Mouse (Mus musculus) ES-Bruce4 (cell line): ENCODE measurements around the gene D430042O09Rik. TPM values are rescaled to one million over a fixed set of nuclear protein-coding genes. Genes with fewer than 3 reads are reported as not detected.

Experiments
- H3K27ac ChIP-seq: 2 replicates; pipeline ENCODE4 v1.5.1; 2012; ENCODE audit warnings: low read length, inconsistent platforms; ENCODE audit not compliant: insufficient read depth
- H3K27me3 ChIP-seq: 2 replicates; pipeline ENCODE4 v1.6.1; 2012; ENCODE audit warnings: mild to moderate bottlenecking, low read length, inconsistent platforms; ENCODE audit not compliant: control insufficient read depth, poor library complexity, insufficient read depth, severe bottlenecking
- H3K36me3 ChIP-seq: 2 replicates; pipeline ENCODE4 v1.6.1; 2012; ENCODE audit warnings: inconsistent platforms, mild to moderate bottlenecking, low read length, moderate library complexity; ENCODE audit not compliant: control insufficient read depth, poor library complexity, insufficient read depth, severe bottlenecking
- H3K4me1 ChIP-seq: one replicate; pipeline ENCODE4 v1.8.1; 2011; ENCODE audit warnings: low read length; ENCODE audit not compliant: control insufficient read depth, insufficient read depth
- H3K4me3 ChIP-seq: 2 replicates; pipeline ENCODE4 v1.5.1; 2011; ENCODE audit warnings: low read depth, mild to moderate bottlenecking, low read length
- H3K9ac ChIP-seq: 2 replicates; pipeline ENCODE4 v1.6.1; 2012; ENCODE audit warnings: low read depth, mild to moderate bottlenecking, inconsistent platforms; ENCODE audit not compliant: poor library complexity, severe bottlenecking
- H3K9me3 ChIP-seq: replicated peaks from 2 replicates; pipeline ENCODE4 v1.6.1; 2012; ENCODE audit warnings: mild to moderate bottlenecking, low read length, inconsistent platforms; ENCODE audit not compliant: control insufficient read depth, poor library complexity, insufficient read depth, severe bottlenecking
- CTCF ChIP-seq: IDR thresholded peaks from one replicate; pipeline ENCODE4 v1.8.1; 2011; ENCODE audit warnings: low read depth, low read length
- EP300 ChIP-seq: IDR thresholded peaks from 2 replicates; pipeline ENCODE4 v1.6.1; 2011; ENCODE audit warnings: low read depth, low read length; ENCODE audit not compliant: insufficient read depth
- POLR2A ChIP-seq: IDR thresholded peaks from one replicate; pipeline ENCODE4 v1.8.1; 2011; ENCODE audit warnings: low read length; ENCODE audit not compliant: insufficient read depth
- polyA plus RNA-seq: library from polyadenylated mRNA; stranded (reverse); fragments of >200 nt; gene quantifications from 2 replicates; pipeline ENCODE4 v1.2.4, GENCODE M21; 2011; ENCODE audit warnings: low read depth; ENCODE audit not compliant: missing spikeins, insufficient read depth, insufficient read length

D430042O09Rik gene
- polyA plus RNA-seq, 1 experiment, result 17.6 TPM

DNA sequence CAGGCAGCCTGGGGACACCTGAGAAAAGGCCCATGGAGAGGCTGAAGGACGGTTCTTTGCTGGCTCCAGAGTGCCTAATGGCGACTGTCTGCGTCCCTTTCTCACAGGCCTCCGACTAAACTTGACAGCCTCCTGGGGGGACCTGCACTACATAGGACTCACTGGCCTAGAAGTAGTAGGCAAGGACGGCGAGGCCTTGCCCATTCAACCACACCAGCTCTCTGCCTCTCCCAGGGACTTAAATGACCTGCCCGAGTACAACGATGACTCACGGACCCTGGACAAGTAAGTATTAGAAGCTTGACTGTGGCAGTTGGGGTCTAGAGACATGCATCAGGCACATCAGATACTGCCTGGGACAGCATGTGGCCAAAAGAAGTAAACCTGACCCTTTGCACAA, 152.7 kb downstream of the D430042O09Rik start:
- Histone ChIP-seq H3K36me3 (no peaks in the 10 kb centered on the region), H3K4me3 (no peak overlapping the region), H3K27me3 (no peaks in the 10 kb centered on the region), H3K27ac (no peak overlapping the region), H3K9me3 (no peaks in the 10 kb centered on the region), H3K9ac (no peak overlapping the region), H3K4me1 (no peaks in the 10 kb centered on the region)
- TF ChIP-seq POLR2A (no peak), CTCF (no peak), EP300 (no peak)

GRCm38 (mm10) chr7:125864026-125864425, 156.3 kb downstream of the D430042O09Rik start:
- Histone ChIP-seq H3K4me3 (no peak overlapping the region), H3K27ac (no peak overlapping the region), H3K27me3 (no peaks in the 10 kb centered on the region), H3K9ac (no peak overlapping the region), H3K36me3 (no peaks in the 10 kb centered on the region), H3K4me1 (no peaks in the 10 kb centered on the region), H3K9me3 (no peaks in the 10 kb centered on the region)
- no peak for TF ChIP-seq EP300
- TF ChIP-seq POLR2A, result no peak
- TF ChIP-seq CTCF, result no peak

DNA sequence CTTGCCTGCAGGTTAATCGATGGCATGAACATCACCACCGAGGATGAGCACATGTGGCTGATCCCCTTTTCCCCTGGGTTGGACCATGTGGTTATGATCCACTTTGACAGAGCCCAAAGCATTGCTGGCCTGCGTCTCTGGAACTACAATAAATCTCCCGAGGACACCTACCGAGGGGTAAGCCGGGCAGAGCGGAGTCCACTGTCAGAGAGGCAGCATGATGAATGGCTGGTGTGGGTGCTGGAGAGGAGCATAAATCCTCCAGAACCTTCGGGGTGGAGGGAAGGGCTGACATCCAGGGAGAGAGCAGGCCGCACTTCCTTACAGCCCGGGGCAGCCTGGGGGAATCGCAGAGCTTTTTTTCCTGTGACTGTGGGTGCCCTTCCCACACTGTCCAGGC, 157.5 kb downstream of the D430042O09Rik start:
- H3K4me3 ChIP-seq, result no peak overlapping the region
- no peaks in the 10 kb centered on the region for H3K4me1 ChIP-seq
- no peaks in the 10 kb centered on the region for H3K36me3 ChIP-seq
- H3K27ac ChIP-seq, result no peak overlapping the region
- no peaks in the 10 kb centered on the region for H3K27me3 ChIP-seq
- TF ChIP-seq CTCF (no peak), POLR2A (no peak), EP300 (no peak)
- H3K9me3 ChIP-seq, result no peaks in the 10 kb centered on the region
- H3K9ac ChIP-seq, result no peak overlapping the region

DNA sequence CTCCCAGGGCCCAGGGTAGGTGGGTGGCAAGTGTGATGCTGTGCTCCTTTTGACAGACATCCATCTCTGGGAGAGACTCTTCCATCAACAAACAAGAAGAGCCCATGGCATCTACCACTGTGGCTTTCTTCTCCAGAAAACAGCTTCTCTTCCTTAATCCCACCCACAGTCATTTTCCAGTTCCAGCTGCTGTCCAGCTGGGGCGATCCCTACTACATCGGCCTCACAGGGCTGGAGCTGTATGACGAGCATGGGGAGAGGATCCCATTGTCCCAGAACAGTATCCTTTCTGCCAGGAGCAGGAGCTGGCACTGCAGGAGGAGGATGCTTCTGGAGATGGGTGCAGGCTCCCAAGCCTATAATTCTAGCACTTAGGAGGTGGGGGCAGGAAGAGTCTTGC, 160.9 kb downstream of the D430042O09Rik start:
- no peaks in the 10 kb centered on the region for H3K9me3 ChIP-seq
- no peak overlapping the region for H3K27ac ChIP-seq
- no peak overlapping the region for H3K9ac ChIP-seq
- H3K4me1 ChIP-seq, result peaks cover 2% of the 10 kb centered on the region
- no peak for TF ChIP-seq POLR2A
- no peak for TF ChIP-seq CTCF
- no peak for TF ChIP-seq EP300
- H3K27me3 ChIP-seq, result no peaks in the 10 kb centered on the region
- no peaks in the 10 kb centered on the region for H3K36me3 ChIP-seq
- no peak overlapping the region for H3K4me3 ChIP-seq

DNA sequence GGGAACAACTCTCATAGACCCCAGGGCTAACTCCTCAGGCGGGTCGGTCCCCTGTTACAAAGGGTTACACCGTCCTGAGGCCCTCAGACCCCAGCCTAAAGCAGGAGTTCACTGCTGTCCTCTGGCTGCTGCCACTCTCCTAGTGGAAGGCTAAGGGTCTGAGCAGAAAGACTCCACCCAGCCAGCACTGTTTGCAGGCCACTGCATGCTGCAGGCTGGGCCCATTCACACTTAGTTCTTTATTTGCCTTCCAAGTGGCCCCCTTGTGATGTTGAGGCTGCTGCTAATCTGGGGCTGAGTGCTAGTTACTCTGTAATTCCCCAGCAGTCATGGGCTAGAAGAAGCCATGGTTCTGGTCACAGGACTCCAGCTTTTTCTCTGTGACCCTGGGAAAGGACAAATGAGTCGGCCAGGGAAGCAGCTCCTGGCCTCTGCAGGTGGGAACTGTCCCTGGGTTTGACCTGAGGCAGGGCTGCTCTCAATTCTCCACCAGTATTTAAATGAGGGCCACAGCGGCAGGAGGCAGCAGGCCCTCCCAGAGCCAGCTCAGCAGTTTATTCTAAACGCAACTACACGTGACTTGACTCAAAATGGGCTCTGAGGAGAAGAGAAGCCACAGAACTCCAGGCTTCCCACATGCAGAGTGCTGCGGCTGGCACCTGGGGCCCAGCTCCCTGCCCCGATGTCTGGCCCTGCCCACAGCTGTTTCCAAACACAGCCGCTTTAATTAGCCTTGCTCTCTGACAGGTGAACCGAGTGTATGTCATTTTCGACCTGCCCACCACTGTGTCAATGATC, 163.9 kb downstream of the D430042O09Rik start:
- no peak overlapping the region for H3K9ac ChIP-seq
- peaks cover 2% of the 10 kb centered on the region for H3K4me1 ChIP-seq
- no peaks in the 10 kb centered on the region for H3K36me3 ChIP-seq
- H3K4me3 ChIP-seq, result no peak overlapping the region
- H3K27me3 ChIP-seq, result no peaks in the 10 kb centered on the region
- TF ChIP-seq EP300, result no peak
- no peak for TF ChIP-seq CTCF
- no peak for TF ChIP-seq POLR2A
- H3K27ac ChIP-seq, result no peak overlapping the region
- H3K9me3 ChIP-seq, result no peaks in the 10 kb centered on the region

GRCm38 (mm10) chr7:125872202-125872580, 164.5 kb downstream of the D430042O09Rik start:
- Histone ChIP-seq H3K4me1 (peaks cover 2% of the 10 kb centered on the region), H3K9me3 (no peaks in the 10 kb centered on the region), H3K9ac (no peak overlapping the region), H3K36me3 (no peaks in the 10 kb centered on the region), H3K4me3 (no peak overlapping the region), H3K27me3 (no peaks in the 10 kb centered on the region), H3K27ac (no peak overlapping the region)
- TF ChIP-seq CTCF (no peak), POLR2A (no peak), EP300 (no peak)
